Mouse (Mus musculus) gastrocnemius, adult 8-10 months (tissue): ENCODE results near the gene Upf2. TPM values are rescaled to one million over a fixed set of nuclear protein-coding genes. Genes with fewer than 3 reads are reported as not detected.
A peak's percentile ranks its signal among the peaks of the same experiment; 100 is the strongest.
"Not testable (repeated sequence)": the region's sequence is repeated elsewhere in the genome, so short reads cannot be mapped to it uniquely, and the experiment has no call there.

Experiments used
- DNase-seq, 2 experiments: peaks; one replicate each; pipeline ENCODE4 v3.0.0; 2022; ENCODE audit warnings: low spot score in 2 of 2
- total RNA-seq, 4 experiments: library from RNA; stranded (reverse); gene quantifications; 2 replicates each; pipeline ENCODE4 v1.2.4; 2022

The Upf2 gene
- total RNA-seq, 4 experiments from 2014 or later = 26.7 to 39.3 (median 31.9) TPM

GRCm38 (mm10) chr2:6067341-6067740 lies 116.1 kb downstream of the Upf2 start:
- no peak for DNase-seq

- no peak for DNase-seq
Measured at GRCm38 (mm10) chr2:6070925-6071324, 119.7 kb downstream of the Upf2 start.

- no peak for DNase-seq
Measured at GRCm38 (mm10) chr2:6071598-6072440, 120.5 kb downstream of the Upf2 start.

- no peak for DNase-seq
Measured at GRCm38 (mm10) chr2:6072685-6073260, 121.5 kb downstream of the Upf2 start.

GRCm38 (mm10) chr2:6074891-6075529 lies 123.7 kb downstream of the Upf2 start:
- no peak for DNase-seq

GRCm38 (mm10) chr2:6075530-6075896 lies 124.2 kb downstream of the Upf2 start:
- no peak for DNase-seq

- no peak for DNase-seq
Measured at GRCm38 (mm10) chr2:6080037-6080436, 128.8 kb downstream of the Upf2 start.

- no peak for DNase-seq
Measured at GRCm38 (mm10) chr2:6081108-6081507, 129.8 kb downstream of the Upf2 start.

GRCm38 (mm10) chr2:6082615-6083014 lies 131.3 kb downstream of the Upf2 start:
- DNase-seq = no peak

GRCm38 (mm10) chr2:6083696-6084095 lies 132.4 kb downstream of the Upf2 start:
- no peak for DNase-seq

- DNase-seq = no peak
Measured at GRCm38 (mm10) chr2:6085622-6086530, 134.6 kb downstream of the Upf2 start.

GRCm38 (mm10) chr2:6087151-6087550 lies 135.9 kb downstream of the Upf2 start:
- peak; percentile 6 to 42 for DNase-seq

GRCm38 (mm10) chr2:6089941-6090340 lies 138.7 kb downstream of the Upf2 start:
- not testable (repeated sequence) for DNase-seq

GRCm38 (mm10) chr2:6097113-6097716 lies 145.9 kb downstream of the Upf2 start:
- DNase-seq = no peak

- no peak for DNase-seq
Measured at GRCm38 (mm10) chr2:6098924-6099323, 147.7 kb downstream of the Upf2 start.

GRCm38 (mm10) chr2:6099443-6099842 lies 148.2 kb downstream of the Upf2 start:
- DNase-seq = no peak

- DNase-seq = no peak
Measured at GRCm38 (mm10) chr2:6100027-6100749, 148.9 kb downstream of the Upf2 start.

- DNase-seq = no peak
Measured at GRCm38 (mm10) chr2:6100755-6101154, 149.5 kb downstream of the Upf2 start.

- DNase-seq = no peak
Measured at GRCm38 (mm10) chr2:6105437-6105836, 154.2 kb downstream of the Upf2 start.
